Mouse (Mus musculus): ENCODE measurements at regions not wholly inside any gene's neighbourhood (a gene's known extent, or its start where the extent isn't known, plus 50 kb on each side); places are given as distances from the start of the nearest gene placed in this dataset.

DNA sequence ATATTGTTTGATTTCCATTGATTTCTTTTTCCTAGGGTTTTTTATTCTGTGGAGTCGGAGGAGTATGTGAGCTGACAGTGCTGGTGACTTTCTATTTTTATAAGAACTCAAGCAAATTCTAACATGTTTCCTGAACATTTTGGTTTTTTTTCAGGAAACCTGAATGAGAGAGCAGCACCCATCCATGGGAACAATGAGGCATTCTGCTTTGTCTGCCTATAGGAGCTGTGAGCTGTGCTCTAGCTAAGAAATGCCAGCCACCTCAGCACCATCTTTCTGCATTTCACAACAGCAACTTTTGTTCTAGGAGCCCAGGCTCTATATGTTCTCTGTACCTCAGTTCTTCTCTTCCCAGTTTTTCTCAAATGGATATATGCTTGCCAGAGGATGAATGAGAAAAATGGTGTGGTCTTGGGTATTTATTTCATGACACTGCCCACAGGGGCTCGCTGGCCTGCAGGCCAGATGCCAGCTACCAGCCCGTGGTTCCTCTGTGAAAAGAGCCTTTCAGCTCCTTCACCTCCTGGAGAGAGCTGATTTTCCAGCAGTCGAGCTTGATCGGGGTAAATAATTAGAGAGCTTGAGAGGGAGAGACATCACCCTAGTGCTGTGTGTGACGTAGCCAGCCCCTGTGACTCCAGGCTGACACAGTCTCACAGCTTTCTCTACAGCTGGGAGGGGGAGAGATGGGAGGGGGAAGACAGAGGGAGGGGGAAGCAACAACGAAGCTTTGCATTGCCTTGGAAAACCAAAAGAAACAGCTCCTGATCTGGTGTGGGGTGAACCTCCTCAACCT, 154.1 kb upstream of the Topaz1 start:
- Histone ChIP-seq H3K36me3 (ENCODE audit: control insufficient read depth, insufficient read depth, low read length) (no peaks in the 10 kb centered on the region), H3K9ac (ENCODE audit: low read depth, low read length) (no peak overlapping the region), H3K4me3 (ENCODE audit: low read depth, low read length) (no peak overlapping the region), H3K4me2 (ENCODE audit: low read depth, low read length) (no peak overlapping the region), H3K27me3 (replicated peaks; ENCODE audit: control insufficient read depth, insufficient read depth, low read length) (peaks cover 34% of the 10 kb centered on the region), H3K27ac (replicated peaks; ENCODE audit: low read depth, low read length) (no peak overlapping the region), H3K4me1 (ENCODE audit: control insufficient read depth, insufficient read depth, low read length) (no peaks in the 10 kb centered on the region), H3K9me3 (ENCODE audit: control insufficient read depth, low read length) (no peaks in the 10 kb centered on the region)
- ATAC-seq (ENCODE audit: low read depth) (peak; percentile 63; the same call in 1 of the 2 replicates), DNase-seq (ENCODE audit: low spot score) (peak; percentile 39)
- 10% methylated on average over 7 of the region's 7 CpGs for WGBS

DNA sequence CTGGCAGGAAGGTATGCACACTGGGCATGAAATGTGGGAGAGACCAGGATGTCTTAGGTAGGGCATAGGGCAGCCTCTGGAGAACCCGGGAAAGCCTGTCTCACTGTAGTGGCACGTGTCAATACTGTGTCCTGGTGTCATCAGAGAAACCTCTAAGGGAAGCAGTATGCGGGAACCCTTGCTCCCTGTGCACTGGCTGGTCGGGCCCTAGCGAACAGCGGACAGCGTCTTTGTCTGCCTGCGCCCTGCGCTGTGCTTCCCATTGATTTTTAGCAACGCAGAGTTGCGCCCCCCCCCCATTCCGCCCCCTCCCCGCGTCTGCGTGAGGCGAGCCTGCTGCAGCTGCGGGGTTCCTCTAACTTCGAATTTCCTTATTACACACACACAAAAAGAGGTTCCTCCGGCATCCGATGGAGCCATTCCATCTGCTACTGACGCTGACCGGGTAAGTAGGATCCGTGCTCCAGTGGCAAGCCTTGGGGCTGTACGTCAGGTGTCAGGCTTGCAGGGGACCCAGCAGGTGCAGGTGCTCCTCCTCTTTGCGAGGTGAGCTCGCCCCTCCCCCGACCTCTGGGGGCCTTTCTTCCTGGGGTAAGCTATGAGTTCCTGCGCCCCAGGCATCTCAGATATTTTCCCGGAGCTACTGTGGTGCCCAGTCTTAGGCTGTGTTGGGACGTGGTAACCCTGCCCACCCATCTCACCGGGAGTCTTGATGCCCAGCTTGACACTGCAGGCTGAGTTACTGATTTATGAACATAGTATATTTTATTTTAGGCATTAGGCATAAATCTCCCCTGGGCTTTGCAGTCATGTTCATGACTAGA, 151.8 kb upstream of the Topaz1 start:
- peak overlapping the region; percentile 45 for H3K4me2 ChIP-seq (ENCODE audit: low read depth, low read length)
- no peaks in the 10 kb centered on the region for H3K36me3 ChIP-seq (ENCODE audit: control insufficient read depth, insufficient read depth, low read length)
- WGBS: 8% methylated on average over 17 of the region's 31 CpGs
- 0 out of 2 replicates have a peak, but pooled peaks have one; percentile 30 for ATAC-seq (ENCODE audit: low read depth)
- H3K9me3 ChIP-seq (ENCODE audit: control insufficient read depth, low read length): no peaks in the 10 kb centered on the region
- peaks cover 34% of the 10 kb centered on the region for H3K27me3 ChIP-seq (replicated peaks; ENCODE audit: control insufficient read depth, insufficient read depth, low read length)
- no peaks in the 10 kb centered on the region for H3K4me1 ChIP-seq (ENCODE audit: control insufficient read depth, insufficient read depth, low read length)
- H3K9ac ChIP-seq (ENCODE audit: low read depth, low read length): no peak overlapping the region; the same call in 1 of the 2 replicates
- no peak overlapping the region for H3K27ac ChIP-seq (replicated peaks; ENCODE audit: low read depth, low read length)
- H3K4me3 ChIP-seq (ENCODE audit: low read depth, low read length): peak overlapping the region; percentile 17
- DNase-seq (ENCODE audit: low spot score): no peak

DNA sequence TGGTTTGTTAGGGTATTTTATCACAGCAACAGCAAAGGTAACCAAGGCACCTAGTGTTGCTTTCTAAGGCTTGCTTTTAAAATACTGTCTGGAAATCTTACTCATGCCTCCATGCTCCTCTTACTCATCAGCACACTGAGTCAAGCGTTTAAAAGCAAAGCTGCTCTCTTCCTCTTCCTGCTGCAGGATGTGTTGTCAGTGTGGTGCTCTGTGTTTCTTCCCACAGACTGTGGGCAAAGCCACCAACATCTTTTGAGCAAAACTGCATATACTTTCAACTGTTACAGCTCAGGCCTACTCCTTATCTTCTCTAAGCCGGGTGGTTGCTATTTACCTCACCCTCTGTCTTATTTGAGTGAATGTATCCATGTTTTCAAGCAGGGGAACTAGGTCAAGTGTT, 144.0 kb upstream of the Topaz1 start:
- no peak for ATAC-seq (ENCODE audit: low read depth)
- Histone ChIP-seq H3K27ac (replicated peaks; ENCODE audit: low read depth, low read length) (no peak overlapping the region), H3K36me3 (ENCODE audit: control insufficient read depth, insufficient read depth, low read length) (no peaks in the 10 kb centered on the region), H3K9me3 (ENCODE audit: control insufficient read depth, low read length) (no peaks in the 10 kb centered on the region), H3K9ac (ENCODE audit: low read depth, low read length) (no peak overlapping the region), H3K27me3 (replicated peaks; ENCODE audit: control insufficient read depth, insufficient read depth, low read length) (no peaks in the 10 kb centered on the region), H3K4me3 (ENCODE audit: low read depth, low read length) (no peak overlapping the region), H3K4me2 (ENCODE audit: low read depth, low read length) (no peak overlapping the region), H3K4me1 (ENCODE audit: control insufficient read depth, insufficient read depth, low read length) (no peaks in the 10 kb centered on the region)
- DNase-seq (ENCODE audit: low spot score): no peak
- WGBS: 86% methylated on average over 2 of the region's 2 CpGs

DNA sequence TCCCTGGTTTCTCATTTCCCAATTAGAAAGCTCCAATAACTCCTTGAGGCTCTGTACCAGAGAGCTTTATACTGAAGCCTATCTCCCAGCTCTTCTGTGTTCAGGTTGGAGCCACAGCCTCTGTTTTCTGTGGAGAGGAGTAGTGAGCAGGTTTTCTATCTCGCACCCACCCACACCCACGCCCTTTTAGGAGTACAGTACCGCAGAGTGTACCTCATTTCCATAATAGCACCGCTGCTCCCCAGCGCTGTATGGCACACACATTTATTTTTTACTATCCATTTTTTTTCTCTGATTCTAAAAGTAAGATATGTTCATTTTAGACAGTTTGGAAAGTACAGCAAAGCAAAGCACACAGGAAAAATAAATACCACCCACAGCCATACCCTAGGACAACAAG, 137.5 kb upstream of the Topaz1 start:
- H3K4me2 ChIP-seq (ENCODE audit: low read depth, low read length): no peak overlapping the region
- ATAC-seq (ENCODE audit: low read depth) (no peak), DNase-seq (ENCODE audit: low spot score) (no peak)
- H3K36me3 ChIP-seq (ENCODE audit: control insufficient read depth, insufficient read depth, low read length): no peaks in the 10 kb centered on the region
- no peaks in the 10 kb centered on the region for H3K27me3 ChIP-seq (replicated peaks; ENCODE audit: control insufficient read depth, insufficient read depth, low read length)
- H3K27ac ChIP-seq (replicated peaks; ENCODE audit: low read depth, low read length): no peak overlapping the region
- 84% methylated on average over 5 of the region's 5 CpGs for WGBS
- no peak overlapping the region for H3K9ac ChIP-seq (ENCODE audit: low read depth, low read length)
- H3K4me3 ChIP-seq (ENCODE audit: low read depth, low read length): no peak overlapping the region
- no peaks in the 10 kb centered on the region for H3K9me3 ChIP-seq (ENCODE audit: control insufficient read depth, low read length)
- H3K4me1 ChIP-seq (ENCODE audit: control insufficient read depth, insufficient read depth, low read length): no peaks in the 10 kb centered on the region

DNA sequence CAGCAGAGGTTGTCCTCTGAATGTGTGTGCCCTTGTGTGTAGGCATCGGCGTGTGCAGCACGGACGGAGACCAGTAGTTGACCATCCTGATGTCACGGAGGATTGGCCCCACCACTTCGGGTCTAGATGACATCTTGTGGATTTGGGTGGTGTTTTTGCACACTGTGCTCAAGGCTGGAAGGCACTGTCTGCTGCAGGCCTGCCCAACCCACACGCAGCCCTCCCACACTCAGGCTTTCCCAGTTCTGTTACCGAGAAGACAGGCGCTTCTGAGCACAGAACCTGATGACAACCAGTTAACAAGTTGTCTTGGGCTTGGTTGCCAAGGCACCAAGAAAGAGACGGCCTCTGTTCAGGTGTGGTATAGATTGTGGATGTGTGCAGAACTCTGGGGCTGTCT, 136.2 kb upstream of the Topaz1 start:
- 86% methylated on average over 10 of the region's 10 CpGs for WGBS
- Histone ChIP-seq H3K9ac (ENCODE audit: low read depth, low read length) (no peak overlapping the region), H3K27ac (replicated peaks; ENCODE audit: low read depth, low read length) (no peak overlapping the region), H3K27me3 (replicated peaks; ENCODE audit: control insufficient read depth, insufficient read depth, low read length) (no peaks in the 10 kb centered on the region), H3K36me3 (ENCODE audit: control insufficient read depth, insufficient read depth, low read length) (no peaks in the 10 kb centered on the region), H3K4me3 (ENCODE audit: low read depth, low read length) (no peak overlapping the region), H3K9me3 (ENCODE audit: control insufficient read depth, low read length) (no peaks in the 10 kb centered on the region), H3K4me1 (ENCODE audit: control insufficient read depth, insufficient read depth, low read length) (peaks cover 3% of the 10 kb centered on the region; the same call in 1 of the 2 replicates), H3K4me2 (ENCODE audit: low read depth, low read length) (no peak overlapping the region)
- ATAC-seq (ENCODE audit: low read depth) (no peak), DNase-seq (ENCODE audit: low spot score) (no peak)

DNA sequence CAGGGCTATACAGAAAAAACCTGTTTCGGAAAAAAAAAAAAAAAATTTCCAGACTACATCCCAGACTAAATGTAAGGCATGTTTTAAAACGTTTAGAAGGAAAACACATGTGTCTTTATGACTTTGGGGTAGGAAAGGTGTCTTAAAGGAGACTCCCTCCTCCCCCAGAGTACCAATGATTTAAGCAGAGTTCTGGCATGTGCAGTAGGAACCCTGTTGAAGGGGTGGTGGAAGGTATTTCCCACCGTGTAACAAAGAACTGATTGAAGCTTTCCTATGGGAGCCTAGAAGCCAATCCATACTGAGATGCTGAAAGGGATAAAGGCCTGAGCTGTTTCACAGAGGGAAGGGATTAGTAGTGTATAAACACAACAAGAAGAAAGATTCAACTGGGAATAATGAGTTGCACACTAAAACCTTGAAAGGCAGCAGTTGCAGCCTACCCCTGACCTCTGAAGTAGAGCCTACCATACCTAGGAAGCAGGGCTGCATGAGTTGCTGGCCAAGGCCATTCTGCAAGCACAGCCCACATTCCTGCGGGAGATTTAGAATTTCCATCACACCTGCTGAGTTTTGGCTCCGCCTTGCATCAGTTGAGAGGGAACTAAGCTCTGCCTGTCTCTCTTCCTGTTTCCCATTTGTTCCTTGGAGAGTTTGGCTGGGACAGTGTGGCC, 132.4 kb upstream of the Topaz1 start:
- Histone ChIP-seq H3K4me1 (ENCODE audit: control insufficient read depth, insufficient read depth, low read length) (peaks cover 3% of the 10 kb centered on the region; the same call in 1 of the 2 replicates), H3K9me3 (ENCODE audit: control insufficient read depth, low read length) (no peaks in the 10 kb centered on the region), H3K27me3 (replicated peaks; ENCODE audit: control insufficient read depth, insufficient read depth, low read length) (no peaks in the 10 kb centered on the region), H3K4me3 (ENCODE audit: low read depth, low read length) (no peak overlapping the region), H3K4me2 (ENCODE audit: low read depth, low read length) (no peak overlapping the region), H3K36me3 (ENCODE audit: control insufficient read depth, insufficient read depth, low read length) (no peaks in the 10 kb centered on the region), H3K9ac (ENCODE audit: low read depth, low read length) (no peak overlapping the region), H3K27ac (replicated peaks; ENCODE audit: low read depth, low read length) (no peak overlapping the region)
- DNase-seq (ENCODE audit: low spot score) (no peak), ATAC-seq (ENCODE audit: low read depth) (peak; percentile 55)
- WGBS: 22% methylated on average over 5 of the region's 5 CpGs

DNA sequence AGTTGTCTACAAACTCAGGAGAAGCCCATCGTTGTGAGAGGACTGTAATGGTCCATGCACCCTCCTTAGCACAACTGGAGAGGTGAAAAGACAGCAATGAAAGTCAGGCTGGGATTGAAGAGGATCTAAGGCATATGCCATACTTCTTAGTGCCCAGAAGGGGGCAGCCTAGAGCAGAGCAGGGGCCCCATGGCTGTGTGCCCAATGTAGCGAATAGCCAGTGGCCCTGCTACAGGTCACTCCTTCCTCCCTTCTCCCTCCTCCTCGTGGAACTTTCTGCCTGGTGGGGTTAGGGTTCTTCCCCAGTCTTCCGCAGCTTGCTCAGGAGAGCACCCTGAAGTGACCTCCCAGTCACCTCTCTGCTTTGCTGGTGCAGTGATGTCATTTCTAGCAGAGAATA, 131.8 kb upstream of the Topaz1 start:
- H3K4me1 ChIP-seq (ENCODE audit: control insufficient read depth, insufficient read depth, low read length): peaks cover 3% of the 10 kb centered on the region; the same call in 1 of the 2 replicates
- no peak for DNase-seq (ENCODE audit: low spot score)

DNA sequence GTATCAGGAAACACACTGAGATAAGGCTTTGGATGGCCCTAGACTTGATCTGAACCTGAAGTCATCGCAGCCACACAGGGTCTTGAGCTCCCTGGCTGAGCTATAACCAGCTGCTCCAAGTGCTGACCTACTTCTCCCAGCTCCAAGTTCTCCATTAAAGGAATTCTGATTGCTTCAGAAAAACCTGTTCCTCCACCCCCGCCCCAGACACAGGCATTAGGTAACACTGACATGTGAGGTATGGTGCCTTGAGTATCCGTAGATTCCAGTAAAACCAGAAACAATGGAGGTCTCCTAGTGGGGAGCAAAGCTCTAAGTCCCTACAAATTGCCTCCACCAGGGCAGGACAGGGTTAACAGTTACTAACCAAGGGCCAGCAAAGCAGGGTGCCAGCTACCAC, 129.4 kb upstream of the Topaz1 start:
- H3K36me3 ChIP-seq (ENCODE audit: control insufficient read depth, insufficient read depth, low read length): no peaks in the 10 kb centered on the region
- H3K4me1 ChIP-seq (ENCODE audit: control insufficient read depth, insufficient read depth, low read length): peaks cover 5% of the 10 kb centered on the region; the same call in 1 of the 2 replicates
- H3K27ac ChIP-seq (replicated peaks; ENCODE audit: low read depth, low read length): no peak overlapping the region; the same call in 1 of the 2 replicates
- no peaks in the 10 kb centered on the region for H3K9me3 ChIP-seq (ENCODE audit: control insufficient read depth, low read length)
- H3K9ac ChIP-seq (ENCODE audit: low read depth, low read length): no peak overlapping the region
- ATAC-seq (ENCODE audit: low read depth) (peak; percentile 53; the same call in 1 of the 2 replicates), DNase-seq (ENCODE audit: low spot score) (peak; percentile 67)
- H3K4me2 ChIP-seq (ENCODE audit: low read depth, low read length): no peak overlapping the region
- no peaks in the 10 kb centered on the region for H3K27me3 ChIP-seq (replicated peaks; ENCODE audit: control insufficient read depth, insufficient read depth, low read length)
- H3K4me3 ChIP-seq (ENCODE audit: low read depth, low read length): no peak overlapping the region
- WGBS: 48% methylated on average over 3 of the region's 3 CpGs

More for the DNA sequence above, 131.8 kb upstream of the Topaz1 start:
- Histone ChIP-seq H3K27ac (replicated peaks; ENCODE audit: low read depth, low read length) (no peak overlapping the region), H3K9me3 (ENCODE audit: control insufficient read depth, low read length) (no peaks in the 10 kb centered on the region), H3K36me3 (ENCODE audit: control insufficient read depth, insufficient read depth, low read length) (no peaks in the 10 kb centered on the region), H3K27me3 (replicated peaks; ENCODE audit: control insufficient read depth, insufficient read depth, low read length) (no peaks in the 10 kb centered on the region), H3K4me2 (ENCODE audit: low read depth, low read length) (no peak overlapping the region), H3K9ac (ENCODE audit: low read depth, low read length) (no peak overlapping the region), H3K4me3 (ENCODE audit: low read depth, low read length) (no peak overlapping the region)
- no peak for ATAC-seq (ENCODE audit: low read depth)
- 17% methylated on average over 4 of the region's 4 CpGs for WGBS

Measured in embryonic facial prominence, embryonic 14.5 days (tissue).